Mouse (Mus musculus): ENCODE measurements at regions not wholly inside any gene's neighbourhood (a gene's known extent, or its start where the extent isn't known, plus 50 kb on each side); places are given as distances from the start of the nearest gene placed in this dataset.

GRCm38 (mm10) chr7:64040026-64040737 lies 101.5 kb upstream of the Klf13 start:
- TF ChIP-seq CTCF (IDR thresholded peaks at IDR 0.05; ENCODE audit: low read depth, low read length) (no peak), POLR2A (IDR thresholded peaks at IDR 0.05; ENCODE audit: insufficient read depth, low read length) (no peak), EP300 (IDR thresholded peaks at IDR 0.05; ENCODE audit: insufficient read depth, low read depth, low read length) (no peak)

All from ES-Bruce4 (cell line).